Mouse (Mus musculus): Measurements from ENCODE around the gene Zfp827.

Gene Zfp827

GRCm38 (mm10) chr8:79153637-79154036 is 125.4 kb downstream of the Zfp827 start:
- no peak for DNase-seq (ENCODE audit: extremely low read depth, insufficient read length, low spot score)

- no peak for DNase-seq (ENCODE audit: extremely low read depth, insufficient read length, low spot score)
These were observed 127.4 kb downstream of the Zfp827 start for GRCm38 (mm10) chr8:79155556-79156161.

GRCm38 (mm10) chr8:79157366-79157765 is 129.1 kb downstream of the Zfp827 start:
- DNase-seq (ENCODE audit: extremely low read depth, insufficient read length, low spot score): no peak

GRCm38 (mm10) chr8:79158357-79158756 is 130.1 kb downstream of the Zfp827 start:
- no peak for DNase-seq (ENCODE audit: extremely low read depth, insufficient read length, low spot score)

- DNase-seq (ENCODE audit: extremely low read depth, insufficient read length, low spot score): no peak
These were observed 131.2 kb downstream of the Zfp827 start for GRCm38 (mm10) chr8:79159397-79159796.

GRCm38 (mm10) chr8:79160302-79160701 is 132.1 kb downstream of the Zfp827 start:
- no peak for DNase-seq (ENCODE audit: extremely low read depth, insufficient read length, low spot score)

- no peak for DNase-seq (ENCODE audit: extremely low read depth, insufficient read length, low spot score)
These were observed 133.0 kb downstream of the Zfp827 start for GRCm38 (mm10) chr8:79161172-79161778.

GRCm38 (mm10) chr8:79162533-79163308 is 134.5 kb downstream of the Zfp827 start:
- peak; percentile 67 for DNase-seq (ENCODE audit: extremely low read depth, insufficient read length, low spot score)

GRCm38 (mm10) chr8:79164336-79164735 is 136.1 kb downstream of the Zfp827 start:
- DNase-seq (ENCODE audit: extremely low read depth, insufficient read length, low spot score): no peak

- no peak for DNase-seq (ENCODE audit: extremely low read depth, insufficient read length, low spot score)
These were observed 137.0 kb downstream of the Zfp827 start for GRCm38 (mm10) chr8:79165276-79165675.

- no peak for DNase-seq (ENCODE audit: extremely low read depth, insufficient read length, low spot score)
These were observed 145.4 kb downstream of the Zfp827 start for GRCm38 (mm10) chr8:79173606-79174005.

GRCm38 (mm10) chr8:79175991-79176390 is 147.8 kb downstream of the Zfp827 start:
- DNase-seq (ENCODE audit: extremely low read depth, insufficient read length, low spot score): no peak

- DNase-seq (ENCODE audit: extremely low read depth, insufficient read length, low spot score): no peak
These were observed 151.4 kb downstream of the Zfp827 start for GRCm38 (mm10) chr8:79179678-79180077.

GRCm38 (mm10) chr8:79185488-79185887 is 157.3 kb downstream of the Zfp827 start:
- DNase-seq (ENCODE audit: extremely low read depth, insufficient read length, low spot score): no peak

GRCm38 (mm10) chr8:79190071-79190470 is 161.8 kb downstream of the Zfp827 start:
- no peak for DNase-seq (ENCODE audit: extremely low read depth, insufficient read length, low spot score)

- DNase-seq (ENCODE audit: extremely low read depth, insufficient read length, low spot score): no peak
These were observed 168.2 kb downstream of the Zfp827 start for GRCm38 (mm10) chr8:79196481-79196880.

- DNase-seq (ENCODE audit: extremely low read depth, insufficient read length, low spot score): no peak
These were observed 170.4 kb downstream of the Zfp827 start for GRCm38 (mm10) chr8:79198675-79199074.

- no peak for DNase-seq (ENCODE audit: extremely low read depth, insufficient read length, low spot score)
These were observed 173.4 kb downstream of the Zfp827 start for GRCm38 (mm10) chr8:79201446-79202147.

GRCm38 (mm10) chr8:79206895-79207294 is 178.7 kb downstream of the Zfp827 start:
- peak; percentile 73 for DNase-seq (ENCODE audit: extremely low read depth, insufficient read length, low spot score)

- DNase-seq (ENCODE audit: extremely low read depth, insufficient read length, low spot score): peak; percentile 60
These were observed 179.9 kb downstream of the Zfp827 start for GRCm38 (mm10) chr8:79208181-79208580.
